Mouse (Mus musculus) forebrain, embryonic 11.5 days (tissue): ENCODE measurements at regions not wholly inside any gene's neighbourhood (a gene's known extent, or its start where the extent isn't known, plus 50 kb on each side); places are given as distances from the start of the nearest gene placed in this dataset.
"Not testable (repeated sequence)": the region's sequence is repeated elsewhere in the genome, so short reads cannot be mapped to it uniquely, and the experiment has no call there.

Experiments used
- ATAC-seq: fragments of 200-750 bp; cut with Nextera tagmentation; replicated peaks from 2 replicates; pipeline ENCODE4 v1.8.0; 2017; ENCODE audit warnings: moderate TSS enrichment; ENCODE audit not compliant: low FRiP score
- DNase-seq: peaks from one replicate; pipeline ENCODE4 v3.0.0-alpha.2; 2017; ENCODE audit warnings: low spot score
- H3K27ac ChIP-seq: fragments of 300-500 bp; sonication (generic); 2 replicates; pipeline ENCODE4 v1.5.1; 2014; ENCODE audit warnings: low read depth, low read length
- H3K27me3 ChIP-seq: fragments of 300-500 bp; sonication (generic); 2 replicates; pipeline ENCODE4 v1.6.1; 2014; ENCODE audit warnings: mild to moderate bottlenecking, low read length, mixed read lengths; ENCODE audit not compliant: control insufficient read depth, insufficient read depth
- H3K36me3 ChIP-seq: fragments of 300-500 bp; sonication (generic); 2 replicates; pipeline ENCODE4 v1.6.1; 2014; ENCODE audit warnings: mild to moderate bottlenecking, low read length, moderate library complexity, mixed read lengths; ENCODE audit not compliant: control insufficient read depth, insufficient read depth
- H3K4me1 ChIP-seq: fragments of 300-500 bp; sonication (generic); replicated peaks from 2 replicates; pipeline ENCODE4 v1.6.1; 2014; ENCODE audit warnings: low read length, mixed read lengths; ENCODE audit not compliant: control insufficient read depth, insufficient read depth
- H3K4me2 ChIP-seq: fragments of 300-500 bp; sonication (generic); 2 replicates; pipeline ENCODE4 v1.6.1; 2014; ENCODE audit warnings: low read depth, mild to moderate bottlenecking, low read length, moderate library complexity, mixed read lengths; ENCODE audit not compliant: severe bottlenecking
- H3K4me3 ChIP-seq: fragments of 300-500 bp; sonication (generic); 2 replicates; pipeline ENCODE4 v1.5.1; 2014; ENCODE audit warnings: low read depth, low read length
- H3K9ac ChIP-seq: fragments of 300-500 bp; sonication (generic); 2 replicates; pipeline ENCODE4 v1.6.1; 2014; ENCODE audit warnings: low read length
- H3K9me3 ChIP-seq: fragments of 300-500 bp; sonication (generic); 2 replicates; pipeline ENCODE4 v1.6.1; 2016; ENCODE audit warnings: low read length, mixed read lengths; ENCODE audit not compliant: control insufficient read depth
- WGBS: fragments of 180-500 bp; shearing (Covaris S2); extraction: QIAGEN DNeasy Blood & Tissue Kit; methylation state at CpG from one replicate; pipeline ENCODE4 v1.1.7; 2014; 5-methylcytosine and 5-hydroxymethylcytosine counted together

DNA sequence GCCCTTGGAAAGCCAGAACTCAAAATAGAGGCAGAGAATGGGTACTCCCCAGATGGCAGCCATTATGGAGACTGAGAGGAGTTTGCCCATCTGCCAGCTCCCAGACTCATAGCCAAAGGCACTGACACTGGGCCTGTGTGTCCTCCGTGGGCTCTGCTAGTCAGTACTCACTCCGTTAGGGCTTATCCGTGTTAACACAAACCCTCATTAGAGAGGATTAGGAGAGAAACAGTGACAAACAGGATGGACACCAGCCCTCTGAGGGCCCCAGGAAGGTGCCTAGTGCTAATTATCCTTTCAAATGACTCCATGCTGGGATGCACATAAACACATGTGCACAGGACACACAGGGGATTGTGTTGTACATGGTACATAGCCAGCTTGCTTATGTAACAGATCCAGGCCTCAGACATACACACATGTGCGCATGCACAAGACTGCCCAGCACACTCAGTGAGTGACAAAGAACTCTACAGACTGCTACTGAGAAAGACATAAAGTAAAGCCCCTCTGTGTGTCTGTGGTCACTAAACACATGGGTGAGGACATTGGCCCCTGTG lies 267.6 kb upstream of the Irx1 start:
- ATAC-seq (no peak), DNase-seq (no peak)
- no peak overlapping the region for H3K4me2 ChIP-seq
- no peak overlapping the region for H3K9ac ChIP-seq
- H3K4me3 ChIP-seq: no peak overlapping the region
- H3K27ac ChIP-seq: no peak overlapping the region
- 37% methylated on average over 4 of the region's 4 CpGs for WGBS
- no peaks in the 10 kb centered on the region for H3K4me1 ChIP-seq
- H3K36me3 ChIP-seq: no peaks in the 10 kb centered on the region
- no peaks in the 10 kb centered on the region for H3K27me3 ChIP-seq
- no peaks in the 10 kb centered on the region for H3K9me3 ChIP-seq

- no peak overlapping the region for H3K4me3 ChIP-seq
- H3K9ac ChIP-seq: no peak overlapping the region
- no peaks in the 10 kb centered on the region for H3K4me1 ChIP-seq
- H3K9me3 ChIP-seq: no peaks in the 10 kb centered on the region
- H3K27me3 ChIP-seq: no peaks in the 10 kb centered on the region
- DNase-seq (no peak), ATAC-seq (no peak)
- H3K36me3 ChIP-seq: no peaks in the 10 kb centered on the region
- H3K4me2 ChIP-seq: no peak overlapping the region
- H3K27ac ChIP-seq: no peak overlapping the region
Measured at GRCm38 (mm10) chr13:72232080-72232479, 268.6 kb upstream of the Irx1 start.

- 83% methylated on average over 3 of the region's 3 CpGs for WGBS
- no peak overlapping the region for H3K4me3 ChIP-seq
- H3K36me3 ChIP-seq: no peaks in the 10 kb centered on the region
- no peaks in the 10 kb centered on the region for H3K4me1 ChIP-seq
- H3K9ac ChIP-seq: no peak overlapping the region
- no peaks in the 10 kb centered on the region for H3K27me3 ChIP-seq
- no peak overlapping the region for H3K4me2 ChIP-seq
- ATAC-seq (no peak), DNase-seq (no peak)
- no peak overlapping the region for H3K27ac ChIP-seq
- H3K9me3 ChIP-seq: no peaks in the 10 kb centered on the region
Measured at GRCm38 (mm10) chr13:72241919-72242318, 278.4 kb upstream of the Irx1 start.

GRCm38 (mm10) chr13:72250419-72250818 lies 286.9 kb upstream of the Irx1 start:
- Histone ChIP-seq H3K4me3 (no peak overlapping the region), H3K4me2 (no peak overlapping the region), H3K4me1 (no peaks in the 10 kb centered on the region), H3K27ac (no peak overlapping the region), H3K36me3 (no peaks in the 10 kb centered on the region), H3K9ac (no peak overlapping the region), H3K27me3 (no peaks in the 10 kb centered on the region), H3K9me3 (no peaks in the 10 kb centered on the region)
- no peak for DNase-seq
- ATAC-seq: no peak

DNA sequence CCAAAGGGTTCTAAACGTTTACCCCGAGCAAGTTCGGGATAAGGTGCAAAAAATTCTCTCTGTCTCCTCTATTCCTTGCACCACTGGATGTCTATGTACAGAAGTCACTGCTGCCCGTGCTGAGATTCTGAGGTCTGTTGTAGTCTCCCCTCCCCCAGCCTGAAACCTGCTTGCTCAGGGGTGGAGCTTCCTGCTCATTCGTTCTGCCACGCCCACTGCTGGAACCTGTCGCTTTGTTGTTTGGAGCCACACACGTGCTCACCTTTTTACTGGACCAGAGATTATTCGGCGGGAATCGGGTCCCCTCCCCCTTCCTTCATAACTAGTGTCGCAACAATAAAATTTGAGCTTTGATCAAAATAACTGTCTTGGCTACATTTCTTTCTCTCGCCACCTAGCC lies 289.7 kb upstream of the Irx1 start:
- not testable (repeated sequence) for H3K27me3 ChIP-seq, H3K4me3 ChIP-seq, ATAC-seq, H3K4me2 ChIP-seq, H3K27ac ChIP-seq, H3K4me1 ChIP-seq, H3K36me3 ChIP-seq, H3K9ac ChIP-seq, DNase-seq, H3K9me3 ChIP-seq
- WGBS: 56% methylated on average over 13 of the region's 13 CpGs

DNA sequence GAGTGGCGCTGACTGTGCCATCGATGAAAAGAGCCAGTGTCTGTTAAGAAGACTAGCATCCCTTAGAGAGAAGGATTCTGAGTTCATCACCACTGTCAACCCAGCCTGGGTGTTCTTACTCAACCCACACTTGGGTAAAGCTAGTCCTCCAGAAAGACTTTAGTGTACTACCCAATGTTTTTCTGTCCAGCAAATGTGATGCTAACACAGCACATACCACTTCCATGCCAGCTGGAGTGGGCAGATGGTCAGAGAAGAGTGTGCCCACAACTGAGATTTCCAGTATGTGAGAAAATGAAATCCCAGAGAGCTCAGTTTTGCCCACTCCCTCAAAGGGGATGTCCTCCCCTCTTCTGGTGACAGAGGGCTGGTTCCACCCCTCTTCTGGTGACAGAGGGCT lies 295.3 kb upstream of the Irx1 start:
- ATAC-seq (no peak), DNase-seq (no peak)
- no peaks in the 10 kb centered on the region for H3K9me3 ChIP-seq

GRCm38 (mm10) chr13:72264416-72264815 lies 300.9 kb upstream of the Irx1 start:
- Histone ChIP-seq H3K27ac (no peak overlapping the region), H3K9ac (no peak overlapping the region), H3K4me3 (no peak overlapping the region), H3K27me3 (no peaks in the 10 kb centered on the region), H3K9me3 (no peaks in the 10 kb centered on the region), H3K4me2 (no peak overlapping the region), H3K4me1 (no peaks in the 10 kb centered on the region), H3K36me3 (no peaks in the 10 kb centered on the region)
- DNase-seq (no peak), ATAC-seq (no peak)
- WGBS: 93% methylated on average over 3 of the region's 3 CpGs

More for the DNA sequence above, 295.3 kb upstream of the Irx1 start:
- WGBS: 85% methylated on average over 2 of the region's 2 CpGs
- Histone ChIP-seq H3K4me3 (no peak overlapping the region), H3K36me3 (no peaks in the 10 kb centered on the region), H3K27ac (no peak overlapping the region), H3K9ac (no peak overlapping the region), H3K4me1 (no peaks in the 10 kb centered on the region), H3K4me2 (no peak overlapping the region), H3K27me3 (no peaks in the 10 kb centered on the region)

GRCm38 (mm10) chr13:72265116-72265515 lies 301.6 kb upstream of the Irx1 start:
- H3K4me3 ChIP-seq: no peak overlapping the region
- H3K9ac ChIP-seq: no peak overlapping the region
- H3K27me3 ChIP-seq: no peaks in the 10 kb centered on the region
- ATAC-seq (no peak), DNase-seq (no peak)
- no peaks in the 10 kb centered on the region for H3K9me3 ChIP-seq
- WGBS: 86% methylated on average over 7 of the region's 7 CpGs
- no peaks in the 10 kb centered on the region for H3K36me3 ChIP-seq
- H3K4me1 ChIP-seq: no peaks in the 10 kb centered on the region
- H3K27ac ChIP-seq: no peak overlapping the region
- no peak overlapping the region for H3K4me2 ChIP-seq

GRCm38 (mm10) chr13:72265650-72266049 lies 302.1 kb upstream of the Irx1 start:
- no peak overlapping the region for H3K4me3 ChIP-seq
- H3K4me2 ChIP-seq: no peak overlapping the region
- no peaks in the 10 kb centered on the region for H3K9me3 ChIP-seq
- H3K27ac ChIP-seq: no peak overlapping the region
- H3K36me3 ChIP-seq: no peaks in the 10 kb centered on the region
- ATAC-seq (no peak), DNase-seq (no peak)
- no peaks in the 10 kb centered on the region for H3K27me3 ChIP-seq
- no peaks in the 10 kb centered on the region for H3K4me1 ChIP-seq
- no peak overlapping the region for H3K9ac ChIP-seq
- 76% methylated on average over 11 of the region's 11 CpGs for WGBS
